In genomic region chr2:132143943-132144927, GRCm38 (mm10) we compare ENCODE assay signal across 8 mouse cellular contexts. TPM values are rescaled to one million over a fixed set of nuclear protein-coding genes. Genes with fewer than 3 reads are reported as not detected.
DNase-seq lines count a peak whose midpoint lies in the region; ATAC-seq lines count a peak whose summit lies in the region.

No protein-coding gene starts in this region.

- peak overlapping the region; percentile 92 for H3K4me2 ChIP-seq in embryonic facial prominence, embryonic 12.5 days (replicated peaks)
- H3K4me2 ChIP-seq in hindbrain, embryonic 13.5 days: peak overlapping the region; percentile 85
- peak overlapping the region; percentile 74 for H3K4me2 ChIP-seq in lung, embryonic 16.5 days (ENCODE audit: low read depth, low read length)

- peaks cover 12% of the 10 kb centered on the region; the same call in 1 of the 2 replicates for H3K4me1 ChIP-seq in embryonic facial prominence, embryonic 12.5 days
- H3K4me1 ChIP-seq in hindbrain, embryonic 13.5 days (replicated peaks): peaks cover 23% of the 10 kb centered on the region
- H3K4me1 ChIP-seq in lung, embryonic 16.5 days (replicated peaks; ENCODE audit: control insufficient read depth, insufficient read depth, low read length): peaks cover 13% of the 10 kb centered on the region

- H3K36me3 ChIP-seq in embryonic facial prominence, embryonic 12.5 days: 0 out of 2 replicates have a peak, but pooled peaks cover 5% of the 10 kb centered on the region
- peaks cover 3% of the 10 kb centered on the region for H3K36me3 ChIP-seq in hindbrain, embryonic 13.5 days
- no peaks in the 10 kb centered on the region for H3K36me3 ChIP-seq in lung, embryonic 16.5 days (ENCODE audit: control insufficient read depth, insufficient read depth, low read length)
- H3K36me3 ChIP-seq in splenic B cell, adult 2 months (ENCODE audit: control insufficient read depth, insufficient read depth, low read length, poor library complexity, severe bottlenecking): 0 out of 2 replicates have a peak, but pooled peaks cover 1% of the 10 kb centered on the region

- H3K4me3 ChIP-seq in embryonic facial prominence, embryonic 12.5 days: peak overlapping the region; percentile 92
- peak overlapping the region; percentile 84 for H3K4me3 ChIP-seq in hindbrain, embryonic 13.5 days
- peak overlapping the region; percentile 89 for H3K4me3 ChIP-seq in lung, embryonic 16.5 days (ENCODE audit: low read length)

- peak overlapping the region; percentile 85 for H3K9ac ChIP-seq in embryonic facial prominence, embryonic 12.5 days
- H3K9ac ChIP-seq in hindbrain, embryonic 13.5 days: peak overlapping the region; percentile 92
- peak overlapping the region; percentile 80 for H3K9ac ChIP-seq in lung, embryonic 16.5 days (ENCODE audit: low read length)

- WGBS in embryonic facial prominence, embryonic 12.5 days: 2% methylated on average over 56 of the region's 66 CpGs
- WGBS in hindbrain, embryonic 13.5 days: 2% methylated on average over 53 of the region's 66 CpGs
- 3% methylated on average over 51 of the region's 66 CpGs for WGBS in lung, embryonic 16.5 days

- 0 out of 2 replicates have a peak, but pooled peaks cover 3% of the 10 kb centered on the region for H3K27me3 ChIP-seq in embryonic facial prominence, embryonic 12.5 days
- H3K27me3 ChIP-seq in hindbrain, embryonic 13.5 days: 0 out of 2 replicates have a peak, but pooled peaks cover 6% of the 10 kb centered on the region
- peaks cover 3% of the 10 kb centered on the region; the same call in 1 of the 2 replicates for H3K27me3 ChIP-seq in lung, embryonic 16.5 days (ENCODE audit: control insufficient read depth, insufficient read depth, low read depth, low read length)
- no peaks in the 10 kb centered on the region; the same call in 1 of the 2 replicates for H3K27me3 ChIP-seq in splenic B cell, adult 2 months (ENCODE audit: control insufficient read depth, insufficient read depth, low read length, poor library complexity, severe bottlenecking)

- no peaks in the 10 kb centered on the region for H3K9me3 ChIP-seq in embryonic facial prominence, embryonic 12.5 days
- H3K9me3 ChIP-seq in hindbrain, embryonic 13.5 days: no peaks in the 10 kb centered on the region
- H3K9me3 ChIP-seq in lung, embryonic 16.5 days (ENCODE audit: control insufficient read depth, low read length): no peaks in the 10 kb centered on the region

- DNase-seq in layer of hippocampus, postnatal 10 days (ENCODE audit: low spot score in 2 of 2): peak; percentile 30 to 47
- no peak for DNase-seq in layer of hippocampus, postnatal 25 days (ENCODE audit: extremely low spot score in 1 of 2, low spot score in 1 of 2)
- DNase-seq in T-cell, adult 2 months (ENCODE audit: low spot score): peak; percentile 8
- peak; percentile 12 for DNase-seq in splenic B cell, adult 2 months (ENCODE audit: low read depth, low spot score)
- DNase-seq in layer of hippocampus, adult 9-11 months: no peak

- ATAC-seq in embryonic facial prominence, embryonic 12.5 days (ENCODE audit: insufficient number of reproducible peaks, insufficient read depth, low FRiP score, low TSS enrichment): no peak
- ATAC-seq in hindbrain, embryonic 13.5 days (ENCODE audit: low FRiP score): peak; percentile 52
- peak; percentile 53 for ATAC-seq in lung, embryonic 16.5 days (ENCODE audit: low read depth)

- H3K27ac ChIP-seq in embryonic facial prominence, embryonic 12.5 days: no peak overlapping the region
- H3K27ac ChIP-seq in hindbrain, embryonic 13.5 days: peak overlapping the region; percentile 82
- no peak overlapping the region for H3K27ac ChIP-seq in lung, embryonic 16.5 days (ENCODE audit: low read length)

RNA-seq across cellular contexts. Expression of gene Slc23a2, which starts 0.7 kb away (rescaled TPM):
- total RNA-seq in layer of hippocampus, postnatal 10 days (2021): 10 to 100 TPM; 78.4 to 79.9 TPM
- total RNA-seq in layer of hippocampus, postnatal 25 days (2021): 10 to 100 TPM; 90.9 to 94.0 TPM
- 15.0 and 16.4 TPM in 2 replicates for polyA plus RNA-seq in embryonic facial prominence, embryonic 12.5 days (2016; fragmentation: Nextera tagmentation; extraction: Ambion mirVana)
- polyA plus RNA-seq in hindbrain, embryonic 13.5 days (2015; fragmentation: Nextera tagmentation; extraction: Ambion mirVana): 25.5 and 25.9 TPM in 2 replicates
- polyA plus RNA-seq in lung, embryonic 16.5 days (2015; fragmentation: Nextera tagmentation; extraction: Ambion mirVana): 11.1 and 12.1 TPM in 2 replicates

Comparison
In these comparisons a context has a peak if more than half of its experiments do, and no peak if none do; other contexts are left out.
1. DNase-seq: peak in layer of hippocampus, postnatal 10 days (2 of 2), T-cell, adult 2 months (single experiment) and splenic B cell, adult 2 months (single experiment); none in layer of hippocampus, postnatal 25 days (0 of 2) and layer of hippocampus, adult 9-11 months (single experiment).
2. Peak in every context shown above with its lines, with median percentiles within 50 percentile points of each other: H3K4me2 ChIP-seq, H3K4me3 ChIP-seq and H3K9ac ChIP-seq.